Mouse (Mus musculus): Measurements from ENCODE around the gene Adgra3. TPM values are rescaled to one million over a fixed set of nuclear protein-coding genes. Genes with fewer than 3 reads are reported as not detected.

Adgra3 gene
- total and polyA plus RNA-seq, 2 experiments from 2014 or later: 9.1 to 42.1 TPM

DNA sequence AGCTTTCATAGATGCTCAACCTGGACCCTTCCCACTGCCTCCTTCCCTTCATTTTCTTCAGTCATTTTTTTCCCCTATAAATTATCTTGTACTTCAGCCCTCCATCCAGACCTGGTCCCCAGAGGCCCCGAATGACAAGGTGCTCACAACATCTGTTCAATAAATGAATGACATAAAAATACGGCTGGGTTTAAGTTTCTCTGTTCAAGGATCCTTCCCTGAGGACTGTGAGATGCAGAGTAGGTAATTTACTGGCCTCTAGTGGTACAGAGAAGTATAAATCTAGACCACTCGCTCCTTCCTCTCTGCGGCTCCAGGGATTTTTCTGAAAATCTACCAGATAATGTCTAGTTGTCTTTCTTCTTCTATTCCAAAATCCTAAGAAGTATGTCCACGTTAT lies 26.5 kb downstream of the Adgra3 start:
- Histone ChIP-seq H3K4me2 (ENCODE audit: low read depth) (no peak overlapping the region), H3K4me3 (ENCODE audit: low read depth, low read length) (no peak overlapping the region), H3K9me3 (ENCODE audit: low read length) (no peaks in the 10 kb centered on the region), H3K4me1 (ENCODE audit: insufficient read depth) (peaks cover under 1% of the 10 kb centered on the region; the same call in 1 of the 2 replicates), H3K36me3 (ENCODE audit: insufficient read depth) (no peaks in the 10 kb centered on the region), H3K9ac (no peak overlapping the region), H3K27ac (ENCODE audit: low read depth, low read length) (no peak overlapping the region), H3K27me3 (ENCODE audit: insufficient read depth, low read length) (no peaks in the 10 kb centered on the region)
- peak; percentile 72 for TF ChIP-seq CTCF (IDR thresholded peaks at IDR 0.05; ENCODE audit: low read depth)
- peak; percentile 83 for ATAC-seq
- peak; percentile 41 for DNase-seq
- WGBS: 50% methylated on average over 5 of the region's 5 CpGs

DNA sequence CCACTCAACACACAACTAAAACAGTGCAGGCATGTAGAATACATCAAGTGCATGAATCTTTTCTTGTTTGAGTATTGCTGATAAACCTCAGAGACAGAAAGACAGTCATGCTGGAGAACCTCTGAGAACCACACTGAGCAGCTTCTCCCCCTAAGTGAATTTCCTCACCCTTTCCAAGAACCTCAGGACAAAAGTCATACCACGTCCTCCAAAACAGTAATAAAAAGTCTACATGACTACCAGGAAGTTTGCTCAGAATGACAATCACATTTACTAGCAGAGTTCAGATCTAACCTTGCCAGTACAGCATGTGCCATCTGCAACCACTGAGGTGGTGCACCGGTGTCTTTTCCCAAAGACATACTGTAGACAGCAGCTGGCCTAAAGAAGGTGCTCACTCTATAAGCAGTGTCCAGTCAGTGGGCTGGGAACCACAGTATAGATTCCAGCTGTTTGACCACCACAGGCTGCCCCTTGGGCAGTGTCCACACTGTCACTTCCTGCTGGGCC lies 27.0 kb downstream of the Adgra3 start:
- Histone ChIP-seq H3K4me3 (ENCODE audit: low read depth, low read length) (no peak overlapping the region), H3K27me3 (ENCODE audit: insufficient read depth, low read length) (no peaks in the 10 kb centered on the region), H3K4me2 (ENCODE audit: low read depth) (no peak overlapping the region), H3K27ac (ENCODE audit: low read depth, low read length) (no peak overlapping the region), H3K9ac (no peak overlapping the region), H3K4me1 (ENCODE audit: insufficient read depth) (peaks cover 6% of the 10 kb centered on the region), H3K9me3 (ENCODE audit: low read length) (no peaks in the 10 kb centered on the region), H3K36me3 (ENCODE audit: insufficient read depth) (no peaks in the 10 kb centered on the region)
- TF ChIP-seq CTCF (IDR thresholded peaks at IDR 0.05; ENCODE audit: low read depth): no peak
- ATAC-seq: no peak
- no peak for DNase-seq
- WGBS: 95% methylated on average over 2 of the region's 2 CpGs

GRCm38 (mm10) chr5:50031288-50031687 lies 27.5 kb downstream of the Adgra3 start:
- WGBS: 76% methylated on average over 6 of the region's 6 CpGs
- no peak for TF ChIP-seq CTCF (IDR thresholded peaks at IDR 0.05; ENCODE audit: low read depth)
- no peaks in the 10 kb centered on the region for H3K27me3 ChIP-seq (ENCODE audit: insufficient read depth, low read length)
- H3K9ac ChIP-seq: no peak overlapping the region
- H3K4me3 ChIP-seq (ENCODE audit: low read depth, low read length): no peak overlapping the region
- no peak overlapping the region for H3K4me2 ChIP-seq (ENCODE audit: low read depth)
- H3K9me3 ChIP-seq (ENCODE audit: low read length): no peaks in the 10 kb centered on the region
- peaks cover 9% of the 10 kb centered on the region for H3K4me1 ChIP-seq (ENCODE audit: insufficient read depth)
- no peak for DNase-seq
- no peak for ATAC-seq
- H3K27ac ChIP-seq (ENCODE audit: low read depth, low read length): no peak overlapping the region
- H3K36me3 ChIP-seq (ENCODE audit: insufficient read depth): no peaks in the 10 kb centered on the region

DNA sequence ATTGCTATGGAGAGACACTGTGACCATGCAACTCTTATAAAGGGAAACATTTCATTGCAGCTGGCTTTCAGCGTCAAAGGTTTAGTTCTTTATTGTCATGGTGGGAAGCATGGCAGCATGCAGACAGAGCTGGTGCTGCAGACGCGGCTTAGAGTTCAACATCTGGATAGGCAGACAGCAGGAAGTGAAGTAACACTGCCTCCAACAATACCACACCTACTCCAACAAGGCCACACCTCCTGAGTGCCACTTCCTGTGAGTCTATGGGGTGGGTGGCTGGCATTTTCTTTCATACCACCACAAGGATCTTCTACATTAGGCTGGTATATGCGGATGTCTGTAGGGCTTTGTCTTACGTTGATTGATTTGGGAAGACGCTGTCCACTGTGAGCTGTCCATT lies 29.1 kb downstream of the Adgra3 start:
- WGBS: 92% methylated on average over 6 of the region's 6 CpGs

DNA sequence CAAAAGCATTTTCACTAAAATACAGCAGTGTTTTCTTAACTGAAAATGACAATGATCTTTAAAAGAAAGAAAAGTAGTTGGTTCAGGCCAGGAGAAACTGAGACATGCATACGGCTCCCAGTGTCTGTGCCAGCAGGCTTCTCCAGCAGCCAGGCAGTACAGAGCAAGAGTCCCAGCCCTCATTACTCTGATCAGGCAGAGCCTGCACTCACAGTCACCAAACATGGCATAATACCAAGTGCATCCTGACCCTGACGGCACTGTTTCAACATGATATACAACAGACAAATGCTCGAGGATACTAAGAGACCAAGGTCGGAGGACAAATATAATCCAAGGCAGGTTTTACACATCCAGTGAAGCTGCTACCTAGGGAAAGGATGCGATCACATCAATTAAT lies 31.2 kb downstream of the Adgra3 start:
- peak; percentile 48 for ATAC-seq
- TF ChIP-seq CTCF (IDR thresholded peaks at IDR 0.05; ENCODE audit: low read depth): no peak
- peaks cover 5% of the 10 kb centered on the region; the same call in 1 of the 2 replicates for H3K36me3 ChIP-seq (ENCODE audit: insufficient read depth)
- no peaks in the 10 kb centered on the region for H3K27me3 ChIP-seq (ENCODE audit: insufficient read depth, low read length)
- peak overlapping the region; percentile 36; the same call in 1 of the 2 replicates for H3K27ac ChIP-seq (ENCODE audit: low read depth, low read length)
- peaks cover 9% of the 10 kb centered on the region for H3K4me1 ChIP-seq (ENCODE audit: insufficient read depth)
- WGBS: 36% methylated on average over 5 of the region's 5 CpGs
- no peaks in the 10 kb centered on the region for H3K9me3 ChIP-seq (ENCODE audit: low read length)
- no peak overlapping the region for H3K4me2 ChIP-seq (ENCODE audit: low read depth)
- H3K4me3 ChIP-seq (ENCODE audit: low read depth, low read length): no peak overlapping the region
- H3K9ac ChIP-seq: no peak overlapping the region
- peak; percentile 41 for DNase-seq

More for the DNA sequence above, 29.1 kb downstream of the Adgra3 start:
- H3K27ac ChIP-seq (ENCODE audit: low read depth, low read length): no peak overlapping the region
- no peak overlapping the region for H3K4me2 ChIP-seq (ENCODE audit: low read depth)
- ATAC-seq (no peak), DNase-seq (no peak)
- no peak for TF ChIP-seq CTCF (IDR thresholded peaks at IDR 0.05; ENCODE audit: low read depth)
- no peak overlapping the region for H3K4me3 ChIP-seq (ENCODE audit: low read depth, low read length)
- H3K27me3 ChIP-seq (ENCODE audit: insufficient read depth, low read length): no peaks in the 10 kb centered on the region
- no peak overlapping the region for H3K9ac ChIP-seq
- peaks cover 9% of the 10 kb centered on the region for H3K4me1 ChIP-seq (ENCODE audit: insufficient read depth)
- no peaks in the 10 kb centered on the region for H3K9me3 ChIP-seq (ENCODE audit: low read length)
- H3K36me3 ChIP-seq (ENCODE audit: insufficient read depth): no peaks in the 10 kb centered on the region

DNA sequence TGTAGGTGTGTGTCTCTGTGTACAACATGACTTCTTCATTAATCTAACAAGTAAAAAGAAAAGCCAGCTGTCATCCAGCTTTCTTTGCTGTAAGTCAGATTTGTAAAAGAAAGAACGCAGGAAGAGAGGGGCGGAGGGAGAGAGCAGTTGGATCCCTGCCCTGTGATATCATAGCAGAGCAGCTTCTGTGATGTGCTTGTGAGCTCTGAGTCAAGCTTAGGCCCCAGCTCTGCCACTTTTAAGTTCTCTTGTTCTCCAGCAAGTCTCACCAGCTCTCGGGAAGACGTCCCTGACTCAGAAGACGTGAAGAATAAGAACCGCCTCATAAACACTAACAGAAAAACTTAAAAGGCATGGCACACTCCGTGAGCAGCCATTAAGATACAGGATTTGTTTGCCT lies 31.8 kb downstream of the Adgra3 start:
- TF ChIP-seq CTCF (IDR thresholded peaks at IDR 0.05; ENCODE audit: low read depth): no peak

DNA sequence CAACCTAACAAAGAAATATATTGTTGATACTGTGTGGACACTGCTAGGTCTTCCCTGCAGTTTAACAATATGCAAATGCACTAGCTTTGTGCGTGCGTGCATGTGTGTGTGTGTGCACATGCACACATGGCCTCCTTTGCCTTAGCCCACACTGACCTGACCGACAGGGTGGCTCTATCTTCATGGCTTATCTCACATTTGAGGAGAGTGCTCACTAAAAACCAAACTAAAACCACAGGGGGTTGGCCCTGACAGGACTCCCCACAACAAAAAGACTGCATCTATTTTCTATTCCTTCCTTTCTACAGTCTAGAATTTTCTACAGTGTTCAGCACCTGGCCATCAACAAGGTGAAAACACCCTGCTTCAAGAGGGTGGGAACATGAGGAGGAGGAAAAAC lies 32.7 kb downstream of the Adgra3 start:
- WGBS: 83% methylated on average over 3 of the region's 3 CpGs
- H3K9me3 ChIP-seq (ENCODE audit: low read length): no peaks in the 10 kb centered on the region
- DNase-seq (no peak), ATAC-seq (no peak)
- H3K27ac ChIP-seq (ENCODE audit: low read depth, low read length): no peak overlapping the region
- H3K9ac ChIP-seq: no peak overlapping the region
- H3K4me2 ChIP-seq (ENCODE audit: low read depth): no peak overlapping the region
- no peaks in the 10 kb centered on the region for H3K27me3 ChIP-seq (ENCODE audit: insufficient read depth, low read length)
- H3K36me3 ChIP-seq (ENCODE audit: insufficient read depth): peaks cover 6% of the 10 kb centered on the region; the same call in 1 of the 2 replicates
- no peak for TF ChIP-seq CTCF (IDR thresholded peaks at IDR 0.05; ENCODE audit: low read depth)
- no peak overlapping the region for H3K4me3 ChIP-seq (ENCODE audit: low read depth, low read length)
- H3K4me1 ChIP-seq (ENCODE audit: insufficient read depth): peaks cover 9% of the 10 kb centered on the region

More for the DNA sequence above, 31.8 kb downstream of the Adgra3 start:
- peaks cover 6% of the 10 kb centered on the region; the same call in 1 of the 2 replicates for H3K36me3 ChIP-seq (ENCODE audit: insufficient read depth)
- no peaks in the 10 kb centered on the region for H3K9me3 ChIP-seq (ENCODE audit: low read length)
- no peak overlapping the region for H3K4me2 ChIP-seq (ENCODE audit: low read depth)
- peak; percentile 30; the same call in 1 of the 2 replicates for ATAC-seq
- no peak overlapping the region for H3K4me3 ChIP-seq (ENCODE audit: low read depth, low read length)
- H3K4me1 ChIP-seq (ENCODE audit: insufficient read depth): peaks cover 9% of the 10 kb centered on the region
- WGBS: 27% methylated on average over 7 of the region's 7 CpGs
- H3K27me3 ChIP-seq (ENCODE audit: insufficient read depth, low read length): no peaks in the 10 kb centered on the region
- DNase-seq: peak; percentile 51
- H3K9ac ChIP-seq: no peak overlapping the region
- H3K27ac ChIP-seq (ENCODE audit: low read depth, low read length): peak overlapping the region; percentile 30; the same call in 1 of the 2 replicates
